Mouse (Mus musculus) bone marrow, adult 2 months (tissue): ENCODE data around the gene Oprl1.

Source experiments
- CTCF ChIP-seq: fragments of 200-500 bp; IDR thresholded peaks from 2 replicates; pipeline ENCODE4 v1.5.1; 2011; ENCODE audit warnings: low read length, control low read depth; ENCODE audit not compliant: control insufficient read depth, insufficient read depth
- POLR2A ChIP-seq: fragments of 200-500 bp; IDR thresholded peaks from 2 replicates; pipeline ENCODE4 v1.6.1; 2011; ENCODE audit warnings: low read depth, mild to moderate bottlenecking, control low read depth, low read length, borderline replicate concordance; ENCODE audit not compliant: control insufficient read depth

DNA sequence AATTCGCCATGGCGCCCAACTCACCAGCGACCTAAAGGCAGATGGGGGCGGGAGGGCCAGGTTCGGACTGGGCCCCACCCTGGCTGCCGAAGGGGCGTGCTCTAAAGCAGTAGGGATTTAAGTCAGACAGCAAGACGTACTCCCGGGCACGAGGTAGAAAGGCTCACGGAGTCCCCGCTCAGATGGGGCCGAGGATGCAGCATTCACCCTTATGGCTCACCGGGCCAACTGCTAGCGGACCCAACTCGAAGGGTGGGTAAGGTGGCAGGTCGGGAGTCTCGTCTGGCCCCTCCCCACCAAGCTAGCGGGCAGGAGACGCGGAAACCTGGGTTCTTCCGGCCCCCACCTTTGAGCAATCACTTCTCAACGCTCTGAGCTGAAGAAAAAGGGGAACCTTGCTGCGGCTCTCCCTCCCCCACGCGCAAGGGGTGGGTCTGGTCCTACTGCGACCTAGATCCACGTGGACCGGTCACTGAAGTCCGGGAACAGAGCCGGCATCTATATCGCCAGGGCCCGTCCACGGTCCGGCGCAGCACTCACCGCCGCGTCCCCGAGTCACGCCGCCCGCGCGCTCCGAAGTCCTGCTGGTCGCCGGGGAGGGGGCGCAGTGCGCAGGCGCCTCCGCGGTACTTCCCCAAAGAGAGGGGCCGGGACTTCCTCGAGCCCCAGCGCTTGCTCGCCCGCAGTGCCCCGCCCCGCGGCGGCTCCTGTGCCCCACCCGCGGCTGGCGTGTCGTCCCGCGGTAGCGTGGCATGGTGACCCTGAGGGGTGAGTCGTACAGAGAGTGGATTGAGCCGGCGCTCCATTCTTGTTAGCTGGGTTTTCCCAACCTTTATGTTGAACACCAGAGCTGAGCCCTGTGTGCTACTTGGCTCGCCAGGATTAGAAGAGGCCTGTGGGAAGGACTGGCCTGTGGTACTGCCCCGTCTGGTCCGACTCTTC, 21.2 kb upstream of the Oprl1 start, which contains the start of gene Rgs19:
- TF ChIP-seq POLR2A (peak; percentile 83; the same call in 1 of the 2 replicates), CTCF (no peak)
